Mouse (Mus musculus): ENCODE measurements around the gene Olfr826. TPM values are rescaled to one million over a fixed set of nuclear protein-coding genes. Genes with fewer than 3 reads are reported as not detected.
"Not testable (repeated sequence)": the region's sequence is repeated elsewhere in the genome, so short reads cannot be mapped to it uniquely, and the experiment has no call there.

Olfr826 gene
- not detected in 2 replicates for polyA plus RNA-seq (2012; rRNA removed)

DNA sequence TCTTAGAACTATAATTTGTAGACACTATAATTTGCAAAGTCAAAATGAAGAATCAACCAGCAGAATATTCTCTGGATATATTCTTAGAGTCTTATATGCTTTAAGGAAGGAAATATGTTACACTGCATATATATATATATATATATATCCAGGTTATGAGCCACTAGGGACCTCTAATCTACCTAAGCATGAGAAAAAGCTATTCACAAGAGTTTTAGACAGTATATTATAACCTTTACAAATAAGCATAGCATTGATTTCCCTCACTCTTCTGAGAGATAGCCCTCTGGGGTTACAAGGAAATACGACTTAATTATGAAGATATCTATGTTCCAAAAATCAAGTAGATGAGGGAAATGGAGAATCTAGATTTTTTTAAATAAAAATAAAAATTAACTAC, at the start of gene Olfr826:
Gene Olfr826, minus strand, starts transcription at position 101 of the 400 bp plus-strand sequence.
- 58% methylated on average over 1 of the region's 1 CpGs for WGBS
- DNase-seq (ENCODE audit: low read depth, low spot score): no peak

DNA sequence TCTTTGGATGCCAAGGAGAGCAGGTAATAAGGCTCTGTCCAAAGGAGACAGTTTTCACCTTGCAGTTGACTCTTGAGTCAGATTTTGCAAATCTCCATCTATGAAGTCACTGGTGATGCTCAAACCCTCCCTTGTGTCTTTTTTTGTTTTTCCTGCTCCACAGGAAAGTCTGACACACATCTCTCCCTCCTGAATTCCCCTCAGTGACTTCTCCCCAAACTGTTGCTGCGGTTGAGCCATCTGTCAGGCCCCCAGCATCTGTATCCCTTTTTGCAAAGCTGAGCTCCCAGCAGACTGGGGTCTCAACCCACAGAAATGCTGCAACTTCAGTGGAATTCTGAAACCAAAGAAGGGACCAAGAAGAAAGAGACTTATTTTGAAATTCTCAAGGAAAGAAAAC, 48.1 kb upstream of the Olfr826 start:
- WGBS: 71% methylated on average over 1 of the region's 1 CpGs

DNA sequence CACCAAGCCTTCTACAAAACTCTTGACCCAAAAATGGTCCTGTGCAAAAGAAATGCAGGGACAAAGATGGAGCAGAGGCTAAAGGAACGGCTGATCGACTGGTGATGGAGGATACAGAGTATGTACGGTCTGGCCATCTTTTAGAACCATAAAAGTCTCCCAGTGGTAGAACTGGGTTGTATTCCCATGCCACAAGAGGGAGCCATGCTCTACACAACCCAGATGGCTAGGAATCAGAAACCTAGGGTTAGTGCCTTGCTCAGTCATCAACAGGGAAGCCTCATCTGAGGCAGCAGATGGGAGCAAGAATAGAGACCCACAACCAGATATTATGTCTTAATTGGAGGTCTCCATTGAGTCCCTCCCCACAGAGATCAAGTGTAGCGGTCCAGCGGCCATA, 45.6 kb upstream of the Olfr826 start:
- DNase-seq (ENCODE audit: low read depth, low spot score): no peak
- WGBS: 89% methylated on average over 5 of the region's 5 CpGs

More for the DNA sequence above, 48.1 kb upstream of the Olfr826 start:
- no peak for DNase-seq (ENCODE audit: low read depth, low spot score)

DNA sequence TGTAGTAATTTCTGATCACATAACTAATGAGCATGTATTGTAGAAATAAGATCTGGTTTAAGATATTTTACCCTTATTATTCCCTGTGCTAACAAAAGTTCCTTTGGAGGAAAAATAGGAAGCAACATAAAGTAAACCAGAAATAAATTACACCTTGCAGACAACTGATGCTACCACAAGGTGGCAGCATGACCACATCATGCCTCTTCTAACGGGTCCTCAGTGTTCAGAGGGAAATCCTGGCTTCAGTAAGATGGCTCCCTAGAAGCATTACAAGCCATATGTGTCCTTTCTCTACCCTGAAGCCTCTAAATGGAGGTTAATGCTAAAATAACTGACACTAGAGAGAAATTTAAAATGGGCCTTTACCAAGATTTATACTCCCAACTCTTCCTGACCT, 44.3 kb upstream of the Olfr826 start:
- no peak for DNase-seq (ENCODE audit: low read depth, low spot score)

DNA sequence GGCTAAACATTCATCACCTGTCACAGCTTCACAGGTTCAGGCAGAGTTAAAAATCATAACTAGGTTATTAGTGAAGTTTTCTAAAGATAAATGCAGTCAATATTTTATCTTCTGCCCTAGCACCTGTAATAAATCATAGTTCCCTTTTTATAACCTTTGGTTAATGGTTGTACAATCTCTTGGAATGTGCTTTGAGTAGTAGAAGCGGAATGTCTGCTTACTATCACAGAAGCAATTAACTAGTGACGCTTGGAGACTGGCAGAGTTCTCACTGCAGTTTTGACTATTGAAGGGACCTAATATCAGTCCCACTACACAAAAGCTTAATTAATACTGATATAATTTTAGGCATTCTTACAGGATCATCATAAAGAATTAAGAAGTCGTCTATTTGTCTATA, 41.0 kb upstream of the Olfr826 start:
- DNase-seq (ENCODE audit: low read depth, low spot score): no peak
- WGBS: 33% methylated on average over 3 of the region's 3 CpGs

More for the DNA sequence above, 44.3 kb upstream of the Olfr826 start:
- 4% methylated on average over 1 of the region's 1 CpGs for WGBS

DNA sequence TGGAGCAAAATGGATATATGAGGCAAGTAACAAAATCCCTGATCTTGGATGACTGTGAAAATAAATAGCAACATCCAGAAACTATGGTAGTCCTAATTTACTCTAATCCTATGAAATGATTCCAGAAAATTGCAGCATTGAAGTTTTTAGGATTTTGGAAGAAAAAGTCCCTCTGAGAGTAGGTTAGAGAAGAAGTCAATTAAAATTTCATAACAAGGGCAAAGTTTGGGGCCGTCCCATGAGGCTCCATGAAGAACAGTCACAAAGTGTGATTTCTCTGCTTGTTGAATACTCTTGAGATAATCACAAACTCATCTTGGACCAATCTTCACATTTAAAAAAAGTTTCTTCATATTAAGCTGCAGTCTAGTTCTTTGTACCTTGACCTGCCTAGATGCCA, 30.3 kb upstream of the Olfr826 start, which contains the start of gene Olfr827:
Gene Olfr827, minus strand, starts transcription at position 101 of the 400 bp plus-strand sequence.
- WGBS: 81% methylated on average over 1 of the region's 1 CpGs
- no peak for DNase-seq (ENCODE audit: low read depth, low spot score)

DNA sequence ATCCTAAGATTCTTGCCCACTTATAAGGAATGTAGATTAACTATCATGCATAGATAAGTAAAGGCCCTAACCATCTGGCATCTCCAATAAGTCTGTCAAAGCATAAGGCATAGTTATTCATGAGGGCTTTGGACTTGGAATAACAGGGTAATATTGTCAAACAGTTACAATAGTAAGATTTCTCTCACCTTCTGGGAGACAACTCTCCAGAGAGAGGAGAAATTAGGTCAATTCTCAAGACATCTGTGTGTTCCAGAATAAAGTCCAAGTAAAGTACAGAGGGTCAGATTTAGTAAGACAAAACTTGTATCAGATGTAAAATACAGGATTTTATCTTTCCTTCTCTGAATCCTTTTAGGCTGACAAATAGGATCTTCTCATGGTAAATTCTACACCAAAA, 17.3 kb downstream of the Olfr826 start, which contains the start of gene Olfr825:
Gene Olfr825, minus strand, starts transcription at position 101 of the 400 bp plus-strand sequence.
- DNase-seq (ENCODE audit: low read depth, low spot score): no peak

DNA sequence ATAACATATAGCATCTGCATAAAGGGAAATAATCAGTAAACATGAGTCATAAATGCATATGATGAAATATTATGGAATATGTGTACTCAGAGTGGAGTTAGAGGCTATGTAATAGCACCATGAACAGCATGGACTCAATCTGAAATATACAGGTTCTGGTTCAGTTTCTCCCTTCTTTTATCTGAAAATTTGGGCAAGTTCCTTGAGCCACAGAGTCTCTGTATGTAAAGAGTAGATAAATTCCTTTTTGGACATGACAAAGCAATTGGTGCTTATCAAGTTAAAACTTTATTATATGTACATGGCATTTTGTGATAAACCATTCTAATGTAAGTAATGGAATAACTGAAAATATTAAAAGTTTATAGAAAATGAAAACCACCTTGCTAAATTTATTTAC, 18.8 kb downstream of the Olfr826 start:
- no peak for DNase-seq (ENCODE audit: low read depth, low spot score)

DNA sequence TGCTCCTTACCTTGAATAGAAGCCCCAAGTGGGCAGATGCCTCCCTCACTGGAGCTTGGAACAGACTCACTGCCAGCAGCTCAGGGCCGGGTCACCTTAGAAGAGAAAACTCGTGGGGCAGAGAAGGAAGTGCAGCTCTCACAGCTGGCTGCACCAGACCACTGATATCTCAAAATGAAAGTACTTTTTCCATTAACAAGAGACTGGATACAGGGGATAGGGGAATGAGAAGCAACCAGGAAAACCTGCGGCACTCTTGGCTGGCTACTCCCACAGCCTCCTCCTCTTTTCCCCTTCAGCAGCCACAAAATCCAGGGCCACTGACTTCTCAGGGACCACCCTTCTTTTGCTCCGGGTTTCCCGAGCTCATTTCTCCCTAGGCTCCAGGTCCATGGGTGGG, 39.9 kb downstream of the Olfr826 start:
- 73% methylated on average over 5 of the region's 5 CpGs for WGBS

DNA sequence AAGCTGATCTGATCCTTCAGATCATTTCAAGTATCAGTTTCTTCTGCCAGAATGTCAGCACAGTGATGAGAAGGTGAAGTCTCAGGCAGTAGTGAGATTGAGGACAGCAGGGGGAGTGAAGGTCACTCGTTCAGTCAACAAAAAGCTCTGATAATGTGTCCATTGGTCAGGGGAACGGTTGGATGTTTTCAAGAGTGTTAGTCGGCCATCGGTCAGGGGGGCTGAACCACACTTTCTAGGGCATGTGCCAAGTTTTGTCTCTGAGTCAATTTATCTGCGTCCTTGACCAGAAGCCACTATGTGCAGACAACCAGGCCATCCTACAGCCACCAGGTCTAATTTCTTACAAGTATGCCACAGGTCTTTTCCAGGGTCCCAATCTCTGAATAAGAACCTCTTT, 41.5 kb downstream of the Olfr826 start:
- 65% methylated on average over 5 of the region's 5 CpGs for WGBS

More for the DNA sequence above, 39.9 kb downstream of the Olfr826 start:
- no peak for DNase-seq (ENCODE audit: low read depth, low spot score)

DNA sequence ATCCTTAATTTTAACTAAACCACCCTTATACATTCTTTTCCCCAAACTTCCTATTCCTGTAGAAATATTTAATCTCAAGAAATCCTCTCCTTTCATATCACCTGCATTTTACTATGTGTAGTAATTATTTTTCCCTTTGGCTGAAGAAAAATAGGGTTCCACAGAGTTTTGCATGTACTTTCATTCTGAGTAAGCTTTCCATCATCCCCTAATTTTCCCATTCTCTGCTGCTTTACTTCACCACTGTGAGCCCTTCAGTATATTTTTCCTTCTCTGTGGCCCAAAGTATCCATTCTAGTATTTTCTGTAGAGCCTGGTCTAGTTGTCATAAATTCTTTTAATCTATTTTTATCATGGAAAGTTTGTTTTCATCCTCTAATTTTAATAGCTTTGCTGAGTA, 49.2 kb downstream of the Olfr826 start:
- DNase-seq (ENCODE audit: low read depth, low spot score): no peak

More for the DNA sequence above, 41.5 kb downstream of the Olfr826 start:
- not testable (repeated sequence) for DNase-seq (ENCODE audit: low read depth, low spot score)

DNA sequence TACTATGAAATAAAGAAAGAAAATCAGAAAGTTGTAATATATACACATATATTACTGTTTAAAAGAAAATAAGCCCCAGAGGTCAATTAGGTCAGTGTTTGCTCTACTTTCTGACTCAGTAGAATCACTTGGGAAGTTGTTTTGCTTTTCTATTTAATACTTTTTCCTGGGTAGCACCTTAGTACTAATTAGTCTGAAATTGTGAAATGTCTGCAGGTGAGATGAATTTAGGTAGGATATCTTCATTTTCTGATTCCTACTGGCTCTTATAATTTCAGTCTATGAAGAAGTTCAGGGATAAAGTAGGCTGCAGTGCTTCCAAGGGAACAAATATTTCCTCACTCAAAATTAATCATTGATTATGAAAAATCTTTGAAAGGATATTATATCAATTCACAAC, 54.1 kb downstream of the Olfr826 start, which contains the start of gene Olfr824:
Gene Olfr824, minus strand, starts transcription at position 101 of the 400 bp plus-strand sequence.
- DNase-seq (ENCODE audit: low read depth, low spot score): not testable (repeated sequence)

Other genes with a start within 250 kb of the Olfr826 start
- gene Olfr818, start 235.1 kb downstream of the Olfr826 start, polyA plus RNA-seq (2012; rRNA removed): not detected in 2 replicates
- not detected in 2 replicates for gene Olfr819, start 216.9 kb downstream of the Olfr826 start, polyA plus RNA-seq (2012; rRNA removed)
- not detected in 2 replicates for gene Olfr247, start 208.0 kb downstream of the Olfr826 start, polyA plus RNA-seq (2012; rRNA removed)
- not detected in 2 replicates for gene Gm10310, start 199.1 kb downstream of the Olfr826 start, polyA plus RNA-seq (2012; rRNA removed)
- not detected in 2 replicates for gene Olfr820, start 171.6 kb downstream of the Olfr826 start, polyA plus RNA-seq (2012; rRNA removed)
- gene Olfr821, start 153.8 kb downstream of the Olfr826 start, polyA plus RNA-seq (2012; rRNA removed): not detected in 2 replicates
- gene Olfr822, start 113.0 kb downstream of the Olfr826 start, polyA plus RNA-seq (2012; rRNA removed): not detected in 2 replicates
- not detected in 2 replicates for gene Olfr823, start 68.8 kb downstream of the Olfr826 start, polyA plus RNA-seq (2012; rRNA removed)
- not detected in 2 replicates for gene Olfr824, start 54.2 kb downstream of the Olfr826 start, polyA plus RNA-seq (2012; rRNA removed)
- not detected in 2 replicates for gene Olfr825, start 17.4 kb downstream of the Olfr826 start, polyA plus RNA-seq (2012; rRNA removed)
- not detected in 2 replicates for gene Olfr827, start 30.2 kb upstream of the Olfr826 start, polyA plus RNA-seq (2012; rRNA removed)
- gene Neurod4, start 96.1 kb upstream of the Olfr826 start, polyA plus RNA-seq (2012; rRNA removed): not detected in 2 replicates
- gene Tespa1, start 138.7 kb upstream of the Olfr826 start, polyA plus RNA-seq (2012; rRNA removed): 1.3 and 1.7 TPM in 2 replicates
- gene Vmn2r84, start 210.1 kb upstream of the Olfr826 start, polyA plus RNA-seq (2012; rRNA removed): not detected in 2 replicates
- gene Vmn2r85, start 245.5 kb upstream of the Olfr826 start, polyA plus RNA-seq (2012; rRNA removed): not detected in 2 replicates

All from large intestine, adult 2 months (tissue).